Mouse (Mus musculus): ENCODE measurements around the gene Sardh.

Gene Sardh

DNA sequence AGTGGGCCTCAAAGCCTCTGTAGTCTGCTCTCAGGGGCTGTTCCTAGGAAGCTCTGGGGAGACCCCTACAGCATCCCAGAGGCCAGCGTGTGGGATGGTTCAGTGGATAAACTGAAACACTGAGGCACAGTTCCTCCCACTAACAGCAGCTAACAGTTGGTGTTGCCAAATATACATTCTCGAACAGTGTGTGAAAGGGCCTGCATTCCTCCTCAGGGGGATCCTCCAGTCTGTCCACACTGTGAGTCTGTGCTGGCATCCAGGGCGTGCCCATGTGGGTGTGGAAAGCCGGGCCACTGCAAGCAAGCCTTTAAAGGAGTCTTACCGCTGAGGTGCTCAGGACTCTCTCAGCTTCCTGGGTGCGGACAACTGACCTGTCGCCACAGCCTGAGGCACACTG, 21.6 kb downstream of the Sardh start:
- no peak for DNase-seq (ENCODE audit: low spot score in 2 of 2)

DNA sequence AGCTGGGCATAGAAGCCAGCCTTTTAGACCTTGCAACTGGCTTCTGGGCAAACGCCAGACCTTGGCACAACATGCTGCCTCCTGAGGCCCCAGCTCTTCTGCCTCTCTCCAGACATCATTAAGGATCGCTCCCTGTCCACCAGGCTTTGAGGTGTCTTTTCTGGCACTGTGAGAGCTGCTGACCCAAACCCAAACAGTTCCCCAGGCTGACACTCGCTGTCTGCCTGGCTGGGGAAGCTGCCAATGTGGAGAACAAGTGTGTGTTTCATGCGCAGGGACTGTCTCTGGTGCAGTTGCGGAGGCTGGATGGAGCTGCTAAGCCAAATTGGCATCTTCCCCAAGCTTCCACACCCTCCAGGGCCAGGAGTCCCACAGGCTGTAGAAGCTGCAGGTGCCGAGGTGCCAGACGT, 25.1 kb downstream of the Sardh start:
- DNase-seq (ENCODE audit: low spot score in 2 of 2), result peak in 1 of 2 experiments; percentile 46

DNA sequence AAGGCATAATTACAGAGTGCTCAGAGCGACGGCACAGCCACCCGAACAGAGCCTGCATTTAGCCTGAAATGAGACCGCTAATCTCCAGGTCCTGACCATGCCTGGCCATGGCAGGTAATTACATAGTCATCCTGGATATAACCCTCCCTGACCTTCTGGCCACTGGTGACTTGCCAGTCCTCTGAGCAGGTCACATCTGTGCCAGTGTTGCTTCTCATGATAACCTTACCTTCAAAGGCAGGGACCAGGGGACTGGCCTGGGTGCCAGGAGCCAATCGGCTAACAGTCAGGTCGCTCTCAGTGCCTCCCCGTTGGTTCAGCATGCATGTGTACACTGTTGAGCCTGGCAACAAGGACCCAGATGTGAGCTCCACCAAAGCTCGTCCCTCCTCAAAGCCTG, 29.6 kb downstream of the Sardh start:
- DNase-seq (ENCODE audit: low spot score in 2 of 2), result no peak

DNA sequence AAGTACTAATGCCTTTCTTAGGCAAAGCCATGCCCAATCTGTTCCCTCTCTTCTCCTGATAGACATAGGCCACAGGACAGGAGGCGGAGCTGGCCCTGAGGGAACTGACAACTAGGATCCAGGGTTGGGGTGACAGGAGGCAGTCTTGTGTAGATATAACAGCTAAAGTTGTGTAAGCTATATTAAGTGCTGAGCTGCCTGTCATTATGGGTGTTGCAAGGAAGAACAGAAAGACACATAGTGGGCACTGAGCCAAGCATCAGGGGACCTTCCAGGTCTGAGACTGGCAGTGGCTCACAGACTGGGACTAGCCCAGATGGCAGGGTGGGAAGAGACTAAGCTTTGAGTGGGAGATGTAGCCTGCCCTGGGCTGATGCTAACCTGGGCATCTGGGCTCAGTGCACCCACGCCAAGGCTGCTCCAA, 30.0 kb downstream of the Sardh start:
- DNase-seq (ENCODE audit: low spot score in 2 of 2), result no peak

DNA sequence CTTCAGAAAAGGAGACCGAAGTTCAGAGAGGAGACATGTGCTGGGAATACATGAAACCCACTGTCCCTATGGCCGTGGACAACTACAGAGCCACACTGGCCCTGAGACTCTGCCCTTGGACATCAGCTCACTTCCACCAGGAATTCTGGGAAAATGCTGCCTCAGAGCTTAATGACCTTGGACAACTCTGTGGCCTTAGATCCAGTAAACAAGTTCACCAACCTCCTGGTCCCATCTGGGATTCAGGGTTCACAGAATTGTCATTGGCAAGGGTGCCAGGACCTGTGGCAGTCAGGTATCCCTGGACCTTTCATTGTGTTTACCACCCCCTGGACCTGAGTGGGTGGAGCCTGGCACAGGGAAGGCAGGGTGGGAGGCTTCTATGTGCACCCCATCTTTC, 32.6 kb downstream of the Sardh start:
- DNase-seq (ENCODE audit: low spot score in 2 of 2), result no peak

DNA sequence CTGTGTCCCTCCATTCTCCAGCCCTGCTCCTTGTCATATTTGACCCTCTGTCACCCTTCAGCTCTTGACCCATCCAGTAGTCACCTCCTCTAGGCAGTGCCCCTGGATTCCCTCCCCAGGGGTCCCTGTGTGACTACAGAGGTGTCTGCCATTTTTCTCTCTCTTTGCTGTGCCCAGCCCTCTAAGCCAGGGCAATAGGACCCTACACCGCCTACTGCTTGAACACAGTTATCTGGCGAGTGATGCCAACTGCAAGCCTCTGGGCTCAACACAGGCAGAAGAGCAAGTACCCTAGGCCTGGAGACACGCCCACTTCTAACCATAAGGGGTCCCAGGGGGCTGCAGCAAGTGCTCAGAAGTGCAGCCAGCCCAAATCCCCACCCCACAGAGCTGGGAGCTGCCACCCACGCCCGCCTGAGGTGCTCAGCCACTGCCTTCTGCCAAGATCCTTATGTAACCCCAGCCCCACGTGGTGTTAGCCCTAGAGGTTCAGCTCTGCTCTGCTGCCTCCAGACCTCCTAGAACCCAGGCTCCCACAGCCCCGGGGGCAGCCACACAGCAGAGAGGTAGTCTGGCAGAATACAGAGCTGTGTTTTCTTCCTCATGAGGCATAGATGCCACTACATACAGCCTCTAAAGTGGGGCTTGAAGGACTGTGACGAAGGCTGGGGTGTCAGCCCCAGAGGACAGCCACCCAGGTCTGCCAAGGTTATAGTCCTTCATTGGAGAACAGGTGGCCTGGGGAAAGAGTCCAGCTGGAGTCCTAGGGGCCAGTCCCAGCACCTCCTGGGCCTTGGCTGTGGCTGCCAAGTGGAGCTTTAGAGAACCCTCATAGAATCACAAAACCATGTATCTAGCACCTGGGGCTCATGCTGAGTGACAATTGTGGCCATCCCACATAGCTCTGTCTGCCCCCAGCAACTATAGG, 35.9 kb downstream of the Sardh start:
- DNase-seq (ENCODE audit: low spot score in 2 of 2), result no peak

DNA sequence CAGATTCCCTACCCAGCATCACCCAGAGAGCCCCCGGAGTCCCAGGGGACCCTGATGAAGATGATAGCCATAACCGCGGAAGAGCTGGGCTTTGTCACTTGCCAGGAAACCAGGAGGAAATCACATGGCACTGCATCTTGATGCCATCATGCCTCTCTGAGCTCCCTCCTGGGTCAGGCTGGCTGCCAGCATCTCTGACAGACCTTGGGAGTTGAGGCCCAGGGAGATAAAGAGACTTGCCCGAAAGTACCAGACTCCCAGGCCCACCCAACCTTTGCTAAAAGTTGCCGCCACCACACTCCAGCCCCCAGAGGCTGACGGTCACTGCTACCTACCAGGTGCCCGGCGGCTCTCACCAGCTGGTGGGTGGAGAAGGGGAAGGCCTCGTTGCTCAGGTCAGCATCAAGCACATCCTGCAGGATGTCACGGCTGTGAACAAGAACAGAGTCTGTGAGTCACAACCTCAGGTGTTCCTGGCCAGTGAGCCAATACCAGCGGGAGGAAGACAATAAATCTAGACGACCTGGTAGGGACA, 37.4 kb downstream of the Sardh start:
- DNase-seq (ENCODE audit: low spot score in 2 of 2), result no peak

DNA sequence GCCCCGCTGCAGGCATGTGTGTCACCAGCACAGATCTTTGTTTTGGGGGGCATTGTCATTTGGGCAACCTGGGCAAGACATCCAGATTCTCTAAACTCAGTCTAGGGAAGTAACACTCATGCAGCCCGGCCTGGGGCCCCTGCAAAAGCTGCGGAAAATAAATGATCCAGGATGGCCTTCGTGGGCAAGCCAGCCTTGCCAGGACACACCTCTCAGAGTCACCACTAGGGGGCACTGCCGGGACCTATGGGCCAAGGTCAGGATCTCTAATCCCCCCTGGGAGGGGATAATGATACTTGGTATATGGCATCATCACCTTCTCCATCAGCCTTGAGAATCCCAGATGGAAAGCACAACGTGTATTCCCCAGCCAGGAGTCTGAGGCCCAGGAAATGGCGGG, 37.9 kb downstream of the Sardh start:
- no peak for DNase-seq (ENCODE audit: low spot score in 2 of 2)

DNA sequence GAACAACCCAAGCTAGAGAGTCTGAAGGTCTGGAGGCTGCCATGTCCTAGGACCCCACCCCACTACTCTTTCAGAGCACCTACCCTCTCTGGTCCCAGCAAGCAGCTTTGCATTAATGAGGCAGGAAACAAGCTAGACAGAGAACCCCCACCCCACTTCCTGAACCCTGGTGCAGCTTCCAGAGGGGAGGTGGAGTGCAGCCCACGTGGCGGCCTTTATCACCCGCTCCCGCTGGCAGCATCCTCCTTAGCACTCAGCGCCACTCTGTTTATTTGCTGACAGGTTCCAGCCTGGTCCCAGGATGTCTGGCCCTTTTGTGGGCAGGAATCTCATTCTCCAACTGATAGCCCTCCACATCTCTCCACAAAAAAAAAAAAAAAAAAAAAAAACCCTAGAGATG, 38.3 kb downstream of the Sardh start:
- no peak for DNase-seq (ENCODE audit: low spot score in 2 of 2)

DNA sequence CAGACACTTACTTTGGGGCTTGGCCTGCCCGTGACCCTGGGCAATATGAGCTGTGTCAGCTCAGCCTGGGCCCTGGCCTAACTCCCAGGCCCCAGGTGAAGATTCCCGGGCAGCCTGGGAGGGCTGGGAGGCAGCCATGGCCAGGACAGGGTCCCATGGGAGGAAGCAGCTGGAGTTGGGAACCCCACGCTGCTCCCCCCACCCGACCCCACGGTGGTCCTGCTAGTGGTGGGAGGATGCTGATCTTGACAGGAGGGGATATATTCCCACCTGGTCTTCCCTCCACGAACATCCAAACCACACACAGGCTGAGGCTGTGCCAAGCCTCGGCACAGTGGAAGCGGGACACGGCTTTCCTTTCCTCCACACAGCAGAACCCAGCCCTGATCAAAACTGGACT, 38.8 kb downstream of the Sardh start:
- no peak for DNase-seq (ENCODE audit: low spot score in 2 of 2)

DNA sequence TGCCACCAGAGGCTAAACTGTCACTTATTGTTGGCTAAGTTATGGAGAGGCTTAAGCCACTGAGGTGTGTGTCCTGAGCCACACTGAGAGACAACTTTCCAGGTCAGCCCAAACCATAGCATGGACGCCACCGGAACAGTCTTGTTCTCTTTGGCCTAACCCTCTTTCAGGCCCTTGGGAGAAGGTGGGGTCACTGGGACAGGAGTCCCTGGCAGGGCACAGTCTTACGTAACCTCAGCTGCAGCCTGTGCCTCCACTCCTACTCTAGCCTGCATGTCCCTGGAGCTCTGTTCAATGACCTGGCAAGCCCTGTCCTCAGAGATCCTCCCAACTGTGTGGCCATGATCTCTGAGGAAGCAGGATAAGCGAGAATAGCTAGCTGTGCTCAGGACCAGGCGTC, 41.0 kb downstream of the Sardh start:
- no peak for DNase-seq (ENCODE audit: low spot score in 2 of 2)

DNA sequence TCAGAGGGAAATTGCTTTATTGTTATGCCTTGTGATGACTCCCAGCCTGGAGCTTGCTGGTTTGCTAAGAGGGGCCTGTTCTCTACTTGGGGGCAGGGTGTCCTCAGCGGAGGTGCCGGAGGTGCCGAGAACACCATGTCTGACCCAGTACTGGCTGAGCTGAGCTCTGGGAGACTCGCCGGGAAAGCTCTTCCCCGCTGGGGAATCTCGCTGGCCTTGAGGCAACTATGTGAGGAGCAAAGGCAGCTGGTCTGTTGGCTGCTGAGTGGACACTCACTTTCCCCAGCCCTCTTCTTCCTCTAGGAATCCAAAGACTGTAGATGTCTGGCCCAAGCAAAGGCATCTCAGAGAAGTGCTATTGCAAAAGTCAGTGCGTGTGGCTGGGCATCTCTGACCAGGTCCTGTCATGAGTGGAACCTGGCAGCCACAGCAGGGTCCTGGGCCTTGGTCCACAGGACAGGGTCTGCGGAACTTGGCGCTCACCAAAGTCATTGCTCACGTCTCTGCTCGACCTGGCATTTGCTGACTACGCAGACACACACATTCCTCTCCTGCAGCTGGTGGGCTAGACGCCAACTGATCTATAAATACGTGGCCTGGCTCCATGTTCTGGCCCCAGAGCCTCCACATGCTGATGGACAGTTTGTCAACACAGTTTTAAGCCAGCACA, 41.9 kb downstream of the Sardh start:
- DNase-seq (ENCODE audit: low spot score in 2 of 2), result no peak

DNA sequence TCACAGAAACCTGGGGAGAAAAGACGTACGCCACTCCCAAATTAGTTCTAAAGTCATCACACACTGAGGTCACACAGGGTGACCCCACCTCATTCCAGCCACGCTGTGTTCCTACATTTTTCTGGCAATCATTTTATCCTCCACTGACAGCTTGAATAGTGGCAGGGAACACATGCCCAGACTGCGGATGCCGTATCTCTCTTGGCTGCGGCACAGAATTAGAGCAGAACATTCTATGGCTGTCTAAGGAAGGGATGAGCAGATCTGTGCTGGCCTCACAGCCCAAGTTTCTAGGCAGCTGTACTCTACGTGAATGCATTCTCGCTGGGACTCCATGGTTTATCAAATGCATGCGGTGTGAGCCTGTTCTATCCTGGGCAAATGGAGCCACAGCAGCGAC, 42.5 kb downstream of the Sardh start:
- no peak for DNase-seq (ENCODE audit: low spot score in 2 of 2)

DNA sequence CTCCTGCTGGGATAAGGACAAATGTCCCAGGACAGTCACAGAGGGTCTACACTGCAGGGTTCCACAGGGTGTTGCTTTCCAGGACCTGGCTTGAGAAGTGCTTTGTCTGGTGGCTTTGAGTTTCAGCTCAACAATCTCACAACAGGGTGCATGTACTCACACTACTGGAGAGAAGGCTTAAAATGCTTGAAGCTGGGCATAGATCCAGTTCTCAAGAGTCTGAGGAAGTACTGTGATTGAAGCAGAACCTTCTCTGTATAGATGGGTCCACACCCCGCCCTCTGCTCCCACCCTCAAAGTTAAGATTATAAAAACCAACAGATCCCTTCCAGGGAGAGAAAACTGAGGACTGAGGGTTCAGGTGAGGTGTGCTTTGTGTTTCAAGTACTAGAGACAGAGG, 47.6 kb downstream of the Sardh start:
- DNase-seq (ENCODE audit: low spot score in 2 of 2), result no peak

DNA sequence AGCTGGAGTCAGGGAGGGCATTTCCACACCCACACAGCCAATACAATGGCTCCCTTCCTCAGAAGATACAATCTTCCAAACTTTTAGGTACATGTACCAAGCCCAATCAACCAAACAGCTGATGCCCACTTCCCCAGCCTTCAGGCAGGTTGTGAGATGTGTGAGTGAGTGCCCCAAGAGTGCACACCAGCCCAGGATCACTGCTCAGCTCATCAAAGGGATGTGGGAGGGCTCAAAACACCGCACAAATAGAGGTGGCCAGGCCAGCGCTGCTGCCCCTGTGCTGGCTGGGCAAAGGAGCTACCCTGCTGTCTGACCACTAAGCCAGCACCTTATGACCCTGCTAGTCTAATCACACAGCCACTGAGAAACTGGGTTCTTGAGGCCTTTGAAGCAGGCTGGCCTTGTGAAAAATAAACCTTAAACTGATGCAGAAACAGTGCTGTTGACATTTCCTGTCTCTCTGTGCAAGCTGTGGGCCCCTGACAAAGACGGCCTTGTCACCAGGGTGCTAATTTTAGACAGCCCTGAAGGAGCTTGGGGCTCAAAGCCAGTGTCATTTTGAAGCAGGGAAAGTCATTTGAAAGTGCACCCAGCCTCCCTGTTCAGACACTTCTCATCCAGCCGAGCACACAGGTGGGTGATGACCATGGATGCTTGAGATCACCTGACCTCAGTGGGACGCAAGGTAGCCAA, 49.4 kb downstream of the Sardh start:
- no peak for DNase-seq (ENCODE audit: low spot score in 2 of 2)

DNA sequence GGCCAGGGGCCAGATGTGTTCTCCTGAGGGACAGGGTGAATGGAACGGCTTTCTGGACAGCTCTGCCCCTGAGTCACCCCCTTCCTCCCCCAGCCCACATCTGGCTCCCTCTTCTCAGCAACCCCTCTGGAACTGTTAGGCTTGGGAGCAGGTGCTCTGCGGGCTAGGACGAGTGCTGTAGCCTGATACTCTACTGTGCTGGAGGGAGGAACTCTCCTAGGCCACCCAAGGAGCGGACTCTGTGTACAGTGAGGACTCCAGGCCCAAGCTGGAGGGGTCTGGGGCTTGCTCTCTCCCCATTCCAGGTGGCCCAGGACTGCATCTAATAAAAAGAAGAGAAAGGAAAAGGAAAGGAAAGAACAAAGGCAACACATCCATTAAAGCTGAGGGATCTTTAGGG, 58.1 kb downstream of the Sardh start:
- DNase-seq (ENCODE audit: low spot score in 2 of 2), result no peak

DNA sequence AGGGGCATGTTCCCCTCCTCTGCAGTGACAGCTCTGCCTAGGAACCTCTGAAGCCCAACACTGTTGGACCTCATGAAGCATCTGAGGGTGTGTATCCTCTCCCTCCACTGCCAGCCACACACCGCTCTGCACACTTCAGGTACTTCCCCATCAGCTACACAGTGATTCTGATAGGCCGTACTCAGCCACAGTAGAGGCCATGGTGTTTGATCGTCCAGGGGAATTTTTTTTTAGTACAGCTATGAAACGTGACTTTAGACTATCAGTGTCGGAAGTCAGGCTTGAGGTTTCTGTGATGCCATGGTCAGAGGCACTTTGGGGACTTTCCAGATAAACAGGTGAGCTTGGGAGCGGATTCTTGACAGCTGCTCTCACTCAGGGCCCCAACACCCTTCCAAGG, 60.6 kb downstream of the Sardh start:
- no peak for DNase-seq (ENCODE audit: low spot score in 2 of 2)

DNA sequence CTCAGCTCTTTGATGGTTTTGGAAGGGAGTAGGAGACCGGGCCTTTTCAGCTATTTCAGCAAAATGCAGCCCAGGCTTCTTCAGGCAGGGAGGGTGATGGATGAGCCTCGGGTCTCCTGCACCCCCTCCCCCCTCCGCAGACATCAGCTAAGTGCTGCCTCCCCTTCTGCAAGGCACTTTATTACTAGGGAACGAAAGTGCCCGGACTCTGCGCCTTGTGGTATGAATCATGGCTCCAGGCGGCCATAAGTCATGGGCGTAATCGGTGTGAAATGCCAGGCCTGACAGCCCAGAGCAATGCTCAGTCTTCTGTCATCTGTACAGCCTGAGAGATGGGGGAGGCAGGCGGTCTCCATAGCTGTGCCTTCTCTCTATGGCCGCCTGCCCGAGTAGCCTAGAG, 64.4 kb downstream of the Sardh start:
- DNase-seq (ENCODE audit: low spot score in 2 of 2), result no peak

DNA sequence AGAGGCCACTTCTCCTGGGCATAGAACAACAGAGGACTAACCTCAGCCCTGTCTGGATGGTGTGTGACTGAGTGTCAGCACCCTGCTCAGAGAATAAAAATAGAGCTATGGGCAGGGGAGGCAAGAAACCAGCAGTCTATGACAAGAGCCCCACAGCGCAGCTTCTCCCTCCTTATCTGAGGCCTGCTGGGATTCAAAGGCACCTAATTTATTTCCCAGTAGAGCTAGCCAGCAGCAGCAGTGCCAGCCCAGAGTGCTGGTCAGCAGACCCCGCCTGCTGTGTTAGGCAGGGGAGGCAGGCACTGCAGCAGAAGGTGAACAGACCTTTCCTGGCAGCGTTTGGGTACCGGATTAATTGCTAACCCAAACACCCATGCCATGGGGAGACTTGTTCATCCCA, 66.2 kb downstream of the Sardh start:
- DNase-seq (ENCODE audit: low spot score in 2 of 2), result no peak

DNA sequence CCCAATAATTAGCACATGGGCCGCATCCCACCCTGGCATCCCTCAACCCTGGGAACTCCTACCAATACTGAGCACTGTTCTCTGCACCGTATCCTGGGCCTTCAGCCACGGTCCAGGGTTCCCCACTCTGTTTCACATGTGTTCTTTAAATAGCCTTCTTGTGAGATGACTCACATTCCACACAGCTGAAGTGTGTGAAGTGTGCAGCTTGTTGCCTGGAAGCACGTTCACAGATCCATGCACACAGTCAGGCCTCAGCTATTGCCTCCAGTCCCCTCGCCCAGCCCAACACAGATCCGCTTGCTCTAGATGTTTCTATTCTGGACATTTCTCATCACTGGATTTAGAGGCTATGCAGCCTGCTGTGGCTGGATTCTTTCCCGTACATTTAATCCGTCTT, 69.0 kb downstream of the Sardh start:
- DNase-seq (ENCODE audit: low spot score in 2 of 2), result peak in 1 of 2 experiments; percentile 53

DNA sequence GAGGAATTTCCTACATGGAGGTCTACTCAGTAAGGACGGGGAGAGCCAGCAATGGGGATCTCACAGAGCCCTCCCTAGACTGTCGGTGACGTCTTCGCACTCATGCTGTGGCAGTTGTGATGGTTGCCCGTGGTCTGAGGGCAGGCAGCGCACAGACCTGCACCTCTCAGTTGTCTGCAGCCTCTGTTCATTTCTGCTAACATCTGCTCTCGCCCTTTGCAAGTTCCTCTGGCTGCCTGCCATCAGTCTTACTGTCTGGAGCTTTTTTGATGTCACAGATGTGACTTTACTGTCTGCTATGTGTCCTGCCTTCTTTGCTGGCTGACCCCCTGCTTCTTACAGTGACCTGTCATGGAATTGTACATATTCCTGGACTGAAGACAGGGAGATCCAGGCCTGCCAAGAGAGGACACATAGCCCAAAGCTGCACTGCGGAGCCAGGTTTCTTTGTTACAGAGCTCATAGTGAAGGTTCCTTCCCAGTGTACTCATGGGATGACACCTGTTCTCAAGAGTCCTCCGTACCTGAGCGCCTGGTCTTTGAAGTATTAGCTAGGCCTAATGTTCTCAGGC, 72.4 kb downstream of the Sardh start:
- no peak for DNase-seq (ENCODE audit: low spot score in 2 of 2)

DNA sequence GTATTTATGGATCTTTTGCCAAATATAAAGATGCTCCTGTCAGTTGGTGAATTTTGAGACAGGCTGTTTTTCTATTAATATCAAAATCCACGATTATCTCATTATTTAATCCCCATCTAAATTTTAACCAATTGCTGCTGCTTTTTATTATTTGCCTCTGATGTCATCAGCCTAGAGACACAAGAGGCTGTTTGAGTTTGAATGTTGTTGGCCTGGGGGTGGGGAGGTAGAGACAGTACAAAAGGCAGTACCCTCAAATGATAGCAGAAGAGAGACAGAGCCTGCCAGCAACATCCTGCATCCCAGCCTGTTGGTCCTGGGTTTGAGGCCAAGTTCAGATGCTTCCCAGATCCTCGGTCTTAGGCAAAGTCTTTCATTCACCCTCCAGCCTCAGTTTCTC, 73.9 kb downstream of the Sardh start:
- no peak for DNase-seq (ENCODE audit: low spot score in 2 of 2)
